Mouse (Mus musculus): Measurements from ENCODE around the gene Uckl1. TPM values are rescaled to one million over a fixed set of nuclear protein-coding genes. Genes with fewer than 3 reads are reported as not detected.

Uckl1 gene
- polyA plus RNA-seq, 1 experiment from 2014 or later, result 54.6 TPM

DNA sequence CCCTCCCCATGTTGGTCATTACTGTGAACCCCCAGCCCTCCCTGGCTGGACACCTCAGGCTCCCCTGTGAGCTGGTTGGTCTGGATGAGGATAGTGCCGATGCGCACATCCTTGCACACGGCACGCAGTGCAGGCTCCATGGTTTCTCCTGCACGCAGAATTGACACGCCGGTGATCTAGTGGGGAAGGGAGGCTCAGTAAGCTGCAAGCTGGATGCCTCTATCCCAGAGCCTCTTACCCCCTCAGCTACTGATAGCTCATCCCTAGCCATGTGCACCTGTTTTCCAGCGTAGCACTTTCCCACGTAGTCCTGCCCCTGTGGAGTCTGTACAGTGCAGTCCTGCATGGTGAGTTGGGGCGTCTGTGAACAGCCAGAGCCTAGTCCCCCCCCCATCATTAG lies 14.8 kb downstream of the Uckl1 start:
- no peaks in the 10 kb centered on the region for H3K4me1 ChIP-seq
- no peaks in the 10 kb centered on the region for H3K27me3 ChIP-seq
- 95% methylated on average over 10 of the region's 10 CpGs for WGBS
- no peak overlapping the region for H3K4me3 ChIP-seq
- H3K36me3 ChIP-seq (ENCODE audit: poor library complexity, severe bottlenecking), result peaks cover 25% of the 10 kb centered on the region; the same call in 1 of the 2 replicates
- no peak for ATAC-seq
- H3K4me2 ChIP-seq, result no peak overlapping the region
- no peaks in the 10 kb centered on the region for H3K9me3 ChIP-seq (replicated peaks)
- H3K9ac ChIP-seq, result no peak overlapping the region
- no peak overlapping the region for H3K27ac ChIP-seq

DNA sequence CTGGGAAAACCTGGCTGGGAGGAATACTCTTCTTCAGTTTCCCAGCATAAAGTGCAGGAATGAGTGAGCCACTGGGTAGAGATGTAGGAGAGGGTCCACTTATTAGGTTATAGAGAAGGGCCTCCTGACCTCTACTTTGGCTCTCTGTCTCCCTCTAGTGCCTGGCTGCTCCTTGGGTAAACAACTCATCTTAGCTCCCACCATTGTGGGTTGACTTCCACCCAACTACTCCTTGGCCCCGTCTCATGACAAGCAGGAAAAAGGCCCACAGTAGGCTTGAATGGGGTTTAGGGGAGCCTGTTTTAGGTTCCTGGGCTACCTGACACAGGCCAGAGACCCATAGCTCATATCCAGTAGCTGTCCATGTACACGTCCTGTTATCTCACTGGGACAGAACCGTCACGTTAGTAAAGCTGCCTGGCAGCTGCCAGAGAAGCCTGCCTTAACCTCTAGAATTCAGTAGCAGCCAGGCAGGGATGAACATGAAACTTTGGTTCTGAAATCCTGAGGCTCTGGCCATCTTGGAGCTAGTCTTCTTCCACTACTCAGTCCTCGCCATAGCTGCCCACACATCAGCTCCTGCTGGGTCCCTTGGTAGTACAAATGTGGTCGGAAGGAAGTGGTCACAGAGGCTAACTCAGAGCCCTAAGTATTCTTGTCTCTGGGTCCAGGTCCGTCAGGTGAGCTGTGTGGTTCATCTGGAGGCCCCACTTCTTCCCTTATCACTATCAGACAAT lies 16.3 kb downstream of the Uckl1 start:
- H3K4me1 ChIP-seq, result no peaks in the 10 kb centered on the region
- ATAC-seq, result no peak
- no peaks in the 10 kb centered on the region for H3K27me3 ChIP-seq
- whole genome bisulfite sequencing, result 79% methylated on average over 7 of the region's 7 CpGs
- H3K36me3 ChIP-seq (ENCODE audit: poor library complexity, severe bottlenecking), result 0 out of 2 replicates have a peak, but pooled peaks cover 13% of the 10 kb centered on the region
- H3K27ac ChIP-seq, result no peak overlapping the region
- H3K4me3 ChIP-seq, result no peak overlapping the region
- H3K9me3 ChIP-seq (replicated peaks), result no peaks in the 10 kb centered on the region
- no peak overlapping the region for H3K4me2 ChIP-seq
- H3K9ac ChIP-seq, result no peak overlapping the region

DNA sequence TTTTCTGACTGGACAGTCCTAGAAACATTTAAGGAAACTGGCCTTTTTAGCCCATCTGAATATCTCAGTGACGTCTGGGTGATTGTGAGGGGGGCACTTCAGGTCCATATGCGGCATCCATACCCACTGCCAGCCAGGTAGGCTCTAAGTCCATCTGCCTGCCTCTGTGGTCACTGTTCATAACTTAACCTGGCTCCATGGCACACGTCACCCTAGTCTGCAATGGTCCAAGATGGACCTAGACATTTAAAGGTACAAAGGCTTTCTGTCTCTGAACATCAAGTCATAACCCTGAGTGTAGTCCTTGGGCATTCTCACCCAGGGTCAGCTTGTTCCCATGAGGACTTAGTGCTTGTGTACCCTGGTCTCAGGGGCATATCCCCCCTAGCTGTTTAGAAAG lies 17.4 kb downstream of the Uckl1 start:
- WGBS, result 88% methylated on average over 3 of the region's 3 CpGs
- H3K4me2 ChIP-seq, result no peak overlapping the region
- 0 out of 2 replicates have a peak, but pooled peaks cover 2% of the 10 kb centered on the region for H3K36me3 ChIP-seq (ENCODE audit: poor library complexity, severe bottlenecking)
- H3K27me3 ChIP-seq, result no peaks in the 10 kb centered on the region
- no peak overlapping the region for H3K27ac ChIP-seq
- H3K4me1 ChIP-seq, result no peaks in the 10 kb centered on the region
- ATAC-seq, result no peak
- H3K4me3 ChIP-seq, result no peak overlapping the region
- no peak overlapping the region for H3K9ac ChIP-seq
- H3K9me3 ChIP-seq (replicated peaks), result no peaks in the 10 kb centered on the region

DNA sequence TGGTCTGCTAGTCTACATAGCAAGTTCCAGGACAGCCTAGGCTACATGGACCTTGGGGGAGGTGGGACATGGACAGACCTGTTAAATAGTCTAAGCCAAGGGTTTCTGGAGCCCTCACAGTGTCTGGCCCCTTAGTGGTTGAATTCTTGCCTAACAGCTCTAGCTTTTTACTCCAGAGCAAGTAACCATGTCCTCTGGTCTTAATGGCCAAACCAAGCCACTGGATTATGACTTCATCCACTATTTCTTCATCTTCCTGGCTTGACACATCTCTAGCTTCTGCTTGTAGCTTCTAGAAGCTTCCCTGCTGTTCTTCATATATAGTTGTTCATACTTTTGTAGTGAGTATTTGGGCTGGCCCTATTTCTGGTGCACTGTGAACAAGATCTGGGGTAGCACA lies 30.9 kb downstream of the Uckl1 start:
- no peak overlapping the region for H3K9ac ChIP-seq
- H3K4me1 ChIP-seq, result no peaks in the 10 kb centered on the region
- no peaks in the 10 kb centered on the region for H3K9me3 ChIP-seq (replicated peaks)
- no peak overlapping the region for H3K4me2 ChIP-seq
- H3K27ac ChIP-seq, result no peak overlapping the region
- H3K36me3 ChIP-seq (ENCODE audit: poor library complexity, severe bottlenecking), result peaks cover 52% of the 10 kb centered on the region
- H3K27me3 ChIP-seq, result no peaks in the 10 kb centered on the region
- no peak for ATAC-seq
- no peak overlapping the region for H3K4me3 ChIP-seq

DNA sequence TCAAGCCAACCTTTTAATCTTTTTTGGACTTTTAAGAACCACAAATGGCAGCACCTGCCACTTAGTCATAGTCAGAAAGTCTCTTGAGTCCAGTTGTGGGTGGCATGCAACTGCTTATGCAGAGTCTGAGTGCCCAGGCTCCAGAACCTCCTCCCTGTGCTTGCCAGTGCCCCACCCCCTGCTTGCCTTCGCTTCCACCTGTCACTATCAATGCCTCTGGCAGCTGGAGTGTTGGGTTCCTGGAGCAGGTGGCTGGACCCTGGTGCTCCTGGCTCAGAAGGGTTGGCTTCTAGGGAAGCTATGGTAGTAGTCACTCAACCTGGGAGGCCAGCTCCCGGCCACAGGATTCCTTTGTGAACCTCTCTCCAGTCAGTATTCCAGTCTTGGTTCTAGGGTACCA lies 34.5 kb downstream of the Uckl1 start:
- ATAC-seq, result no peak
- Histone ChIP-seq H3K4me3 (no peak overlapping the region), H3K4me1 (no peaks in the 10 kb centered on the region), H3K9me3 (replicated peaks) (no peaks in the 10 kb centered on the region), H3K4me2 (no peak overlapping the region), H3K9ac (no peak overlapping the region), H3K27me3 (no peaks in the 10 kb centered on the region), H3K27ac (no peak overlapping the region), H3K36me3 (ENCODE audit: poor library complexity, severe bottlenecking) (peaks cover 78% of the 10 kb centered on the region)
- 98% methylated on average over 2 of the region's 2 CpGs for whole genome bisulfite sequencing

DNA sequence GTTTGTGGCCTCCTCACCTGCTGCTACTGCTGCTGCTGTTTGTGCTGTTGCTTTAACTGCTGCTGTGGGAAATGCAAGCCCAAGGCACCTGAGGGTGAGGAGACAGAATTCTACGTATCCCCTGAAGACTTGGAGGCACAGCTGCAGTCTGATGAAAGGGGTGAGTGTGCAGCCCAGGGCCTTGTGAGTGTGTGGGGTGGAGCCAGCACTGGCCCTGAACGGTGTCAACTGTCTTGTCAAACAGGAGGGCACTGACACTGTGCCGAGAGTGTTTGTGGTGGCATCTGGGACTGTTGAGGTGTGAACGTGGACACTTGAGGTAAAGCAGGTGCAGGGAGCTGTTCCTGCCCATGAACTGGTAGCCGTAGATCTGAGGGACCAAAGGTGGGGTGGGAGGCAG lies 36.0 kb downstream of the Uckl1 start:
- Histone ChIP-seq H3K36me3 (ENCODE audit: poor library complexity, severe bottlenecking) (peaks cover 72% of the 10 kb centered on the region), H3K4me1 (no peaks in the 10 kb centered on the region)

DNA sequence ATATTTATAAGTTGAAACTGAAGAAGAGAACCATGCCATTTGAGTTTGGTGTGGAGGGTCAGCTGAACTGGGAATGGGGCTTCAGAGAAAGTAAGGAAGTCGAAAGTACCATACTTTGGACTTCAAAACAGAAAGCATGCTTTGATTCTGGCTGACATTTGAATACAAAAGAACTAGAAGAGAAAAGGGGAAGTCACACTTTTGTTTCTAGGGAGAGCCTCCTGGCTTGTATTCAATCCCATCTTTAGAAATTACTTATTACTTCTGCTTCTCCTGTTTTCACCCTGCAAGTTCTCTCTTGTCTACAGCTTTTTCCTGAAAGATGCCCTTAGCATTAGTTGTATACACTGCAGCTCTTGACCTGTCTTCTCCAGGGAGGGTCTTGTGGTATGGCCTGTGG lies 36.5 kb downstream of the Uckl1 start:
- Histone ChIP-seq H3K4me2 (no peak overlapping the region), H3K27me3 (no peaks in the 10 kb centered on the region), H3K36me3 (ENCODE audit: poor library complexity, severe bottlenecking) (peaks cover 68% of the 10 kb centered on the region), H3K4me3 (no peak overlapping the region), H3K9me3 (replicated peaks) (no peaks in the 10 kb centered on the region), H3K4me1 (no peaks in the 10 kb centered on the region), H3K27ac (no peak overlapping the region), H3K9ac (no peak overlapping the region)
- WGBS, result 74% methylated on average over 1 of the region's 1 CpGs
- no peak for ATAC-seq

More for the DNA sequence above, 36.0 kb downstream of the Uckl1 start:
- ATAC-seq, result no peak
- 88% methylated on average over 5 of the region's 5 CpGs for WGBS
- Histone ChIP-seq H3K9me3 (replicated peaks) (no peaks in the 10 kb centered on the region), H3K4me3 (no peak overlapping the region), H3K4me2 (no peak overlapping the region), H3K9ac (no peak overlapping the region), H3K27ac (no peak overlapping the region), H3K27me3 (no peaks in the 10 kb centered on the region)

DNA sequence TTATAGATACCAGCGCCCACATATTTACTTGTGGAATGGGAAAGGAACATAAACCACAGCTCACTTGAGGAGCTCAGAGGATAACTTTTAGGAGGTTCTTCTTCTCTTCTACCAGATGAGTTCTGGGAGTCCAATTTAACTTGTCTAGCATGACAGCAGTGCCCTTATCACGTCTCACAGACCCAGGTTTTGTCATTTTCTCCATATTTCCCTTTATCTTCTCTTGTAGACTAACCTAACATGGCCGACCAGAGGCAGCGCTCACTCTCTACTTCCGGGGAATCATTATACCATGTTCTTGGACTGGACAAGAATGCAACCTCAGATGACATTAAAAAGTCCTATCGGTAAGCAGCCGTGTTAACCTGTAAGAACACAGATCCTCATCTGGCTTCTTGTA lies 38.5 kb downstream of the Uckl1 start:
- Histone ChIP-seq H3K9ac (no peak overlapping the region), H3K27me3 (no peaks in the 10 kb centered on the region), H3K36me3 (ENCODE audit: poor library complexity, severe bottlenecking) (peaks cover 50% of the 10 kb centered on the region), H3K4me2 (no peak overlapping the region), H3K4me1 (no peaks in the 10 kb centered on the region), H3K27ac (no peak overlapping the region), H3K4me3 (no peak overlapping the region), H3K9me3 (replicated peaks) (no peaks in the 10 kb centered on the region)
- WGBS, result 95% methylated on average over 7 of the region's 7 CpGs
- ATAC-seq, result no peak

DNA sequence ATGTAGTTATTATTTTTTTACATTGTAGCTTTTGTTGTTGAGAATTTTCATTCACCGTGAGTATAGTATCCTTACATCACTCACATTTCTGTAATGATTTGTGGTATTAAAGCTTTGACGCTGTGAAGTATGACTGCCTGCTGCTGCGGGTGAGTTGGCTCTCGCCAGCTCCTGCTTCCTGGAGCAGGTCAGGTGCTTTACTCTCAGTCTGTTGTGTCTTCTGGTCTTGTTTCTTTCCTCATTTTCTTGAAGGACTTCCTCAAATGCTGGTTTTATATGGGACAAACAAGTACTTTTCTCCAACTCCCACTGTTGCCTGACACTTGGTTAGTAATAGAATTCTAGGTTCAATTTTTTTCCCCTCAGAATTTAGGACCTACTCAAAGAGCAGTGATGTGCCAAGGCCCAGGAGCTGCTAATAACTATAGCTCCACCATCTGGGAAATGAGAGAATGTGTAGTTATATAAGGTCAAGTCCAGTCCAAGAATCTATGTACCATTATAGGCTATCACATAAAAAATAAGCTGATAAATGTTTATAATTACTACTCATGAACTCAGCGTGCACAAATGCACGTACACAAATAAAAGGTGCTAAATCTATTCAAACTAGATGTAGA lies 42.8 kb downstream of the Uckl1 start:
- H3K9ac ChIP-seq, result no peak overlapping the region
- WGBS, result 94% methylated on average over 6 of the region's 6 CpGs

DNA sequence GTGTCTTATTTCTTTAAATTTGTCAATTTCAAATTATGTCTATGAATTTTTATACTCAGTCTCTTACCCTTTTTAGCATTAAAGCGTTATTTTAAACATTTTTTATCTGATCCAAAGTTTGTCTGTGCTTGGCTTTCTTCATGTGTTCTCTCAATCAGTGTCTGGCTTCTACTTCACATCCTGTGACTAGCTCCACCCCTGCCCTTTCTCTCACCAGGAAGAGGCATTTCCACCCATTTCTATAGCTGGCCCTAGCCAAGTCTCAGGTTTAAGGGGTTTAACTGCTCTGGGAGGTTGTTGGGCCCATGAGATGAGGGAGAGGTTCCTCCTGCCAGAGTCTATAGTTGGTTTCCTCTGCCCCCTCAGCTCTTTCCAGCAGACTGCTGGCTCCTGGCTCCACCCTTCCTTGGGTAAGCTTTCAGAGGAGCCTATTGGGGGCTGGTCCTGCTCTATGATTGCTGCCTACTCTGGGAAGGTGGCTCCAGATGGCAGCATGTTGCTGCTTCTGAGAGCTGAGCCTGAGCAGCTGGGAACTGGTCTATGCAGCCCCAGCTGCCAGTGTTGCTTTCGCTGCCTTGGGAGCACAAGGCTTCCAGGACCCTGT lies 47.1 kb downstream of the Uckl1 start:
- Histone ChIP-seq H3K27ac (peak overlapping the region; percentile 78), H3K4me2 (no peak overlapping the region), H3K4me1 (peaks cover 12% of the 10 kb centered on the region), H3K9me3 (replicated peaks) (no peaks in the 10 kb centered on the region), H3K27me3 (no peaks in the 10 kb centered on the region), H3K36me3 (ENCODE audit: poor library complexity, severe bottlenecking) (no peaks in the 10 kb centered on the region), H3K9ac (no peak overlapping the region), H3K4me3 (no peak overlapping the region)
- peak; percentile 88 for ATAC-seq
- 82% methylated on average over 2 of the region's 2 CpGs for WGBS

More for the DNA sequence above, 42.8 kb downstream of the Uckl1 start:
- no peak overlapping the region for H3K4me3 ChIP-seq
- no peaks in the 10 kb centered on the region for H3K27me3 ChIP-seq
- no peak for ATAC-seq
- H3K9me3 ChIP-seq (replicated peaks), result no peaks in the 10 kb centered on the region
- H3K27ac ChIP-seq, result no peak overlapping the region
- H3K4me2 ChIP-seq, result no peak overlapping the region
- H3K36me3 ChIP-seq (ENCODE audit: poor library complexity, severe bottlenecking), result peaks cover 9% of the 10 kb centered on the region
- H3K4me1 ChIP-seq, result peaks cover 7% of the 10 kb centered on the region

DNA sequence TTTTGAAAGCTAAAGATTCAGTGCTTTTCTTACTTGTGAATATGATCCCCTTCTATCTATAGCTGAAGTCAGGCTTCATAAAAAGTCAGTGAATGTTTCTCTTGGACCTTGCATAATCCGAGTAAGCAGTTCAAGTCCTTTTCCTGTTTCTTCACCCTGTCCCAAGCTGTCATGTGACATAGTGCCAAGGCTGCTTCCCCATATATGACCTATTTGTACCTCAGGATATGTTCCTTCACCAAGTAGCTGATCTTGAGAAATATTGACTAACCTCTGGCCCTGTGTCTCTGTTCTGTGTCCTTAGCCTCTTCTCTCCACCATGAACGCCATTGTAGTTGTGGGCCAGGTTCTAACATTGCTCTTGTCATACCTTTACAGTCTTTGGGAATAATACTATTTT lies 48.3 kb downstream of the Uckl1 start:
- H3K4me2 ChIP-seq, result no peak overlapping the region
- no peak overlapping the region for H3K4me3 ChIP-seq
- H3K36me3 ChIP-seq (ENCODE audit: poor library complexity, severe bottlenecking), result peaks cover 10% of the 10 kb centered on the region; the same call in 1 of the 2 replicates
- no peaks in the 10 kb centered on the region for H3K9me3 ChIP-seq (replicated peaks)
- H3K4me1 ChIP-seq, result peaks cover 12% of the 10 kb centered on the region
- H3K27ac ChIP-seq, result no peak overlapping the region
- 90% methylated on average over 2 of the region's 2 CpGs for WGBS
- no peak for ATAC-seq
- no peaks in the 10 kb centered on the region for H3K27me3 ChIP-seq
- no peak overlapping the region for H3K9ac ChIP-seq

DNA sequence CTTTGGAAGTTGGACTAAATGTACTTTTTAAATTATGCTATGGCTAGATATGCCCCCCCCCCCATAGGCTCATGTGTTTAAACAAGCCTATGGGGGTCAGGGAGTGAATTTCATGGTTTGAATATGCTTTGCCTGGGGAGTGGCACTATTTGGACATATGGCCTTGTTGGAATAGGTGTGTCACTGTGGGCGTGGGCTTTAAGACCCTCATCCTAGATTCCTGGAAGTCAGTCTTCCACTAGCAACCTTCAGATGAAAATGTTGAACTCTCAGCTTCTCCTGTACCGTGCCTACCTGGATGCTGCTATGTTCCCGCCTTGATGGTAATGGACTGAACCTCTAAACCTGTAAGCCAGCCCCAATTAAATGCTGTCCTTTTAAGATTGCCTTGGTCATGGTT lies 52.1 kb downstream of the Uckl1 start:
- H3K9ac ChIP-seq, result no peak overlapping the region
- no peak overlapping the region for H3K27ac ChIP-seq
- H3K4me1 ChIP-seq, result peaks cover 7% of the 10 kb centered on the region
- 97% methylated on average over 3 of the region's 3 CpGs for WGBS
- H3K9me3 ChIP-seq (replicated peaks), result no peaks in the 10 kb centered on the region
- ATAC-seq, result no peak
- peaks cover 32% of the 10 kb centered on the region for H3K36me3 ChIP-seq (ENCODE audit: poor library complexity, severe bottlenecking)
- no peak overlapping the region for H3K4me2 ChIP-seq
- H3K4me3 ChIP-seq, result no peak overlapping the region
- H3K27me3 ChIP-seq, result no peaks in the 10 kb centered on the region

Data from forebrain, embryonic 13.5 days (tissue).